Mouse (Mus musculus): ENCODE data around the gene Plekho2. TPM values are rescaled to one million over a fixed set of nuclear protein-coding genes. Genes with fewer than 3 reads are reported as not detected.

Gene Plekho2
- polyA plus RNA-seq, 1 experiment from 2014 or later = 13.0 TPM

DNA sequence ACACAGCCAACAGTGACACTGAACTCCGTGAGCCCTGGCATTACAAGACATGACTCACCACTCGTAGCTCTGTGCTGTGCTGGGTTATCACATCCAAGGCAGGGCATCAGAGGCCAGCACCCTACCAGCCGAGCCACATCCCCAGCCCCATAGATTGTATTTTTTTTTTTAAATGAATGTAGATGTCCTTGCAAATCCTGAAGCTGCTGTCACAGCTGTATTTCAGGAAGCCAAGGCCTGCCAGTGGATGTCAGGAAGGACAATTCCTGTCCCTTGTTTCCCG lies 33.5 kb downstream of the Plekho2 start:
- WGBS = 70% methylated on average over 4 of the region's 4 CpGs
- Histone ChIP-seq H3K4me1 (peaks cover 41% of the 10 kb centered on the region), H3K36me3 (no peaks in the 10 kb centered on the region), H3K9me3 (replicated peaks) (no peaks in the 10 kb centered on the region), H3K27me3 (ENCODE audit: low read depth, poor library complexity, severe bottlenecking) (no peaks in the 10 kb centered on the region), H3K27ac (peak overlapping the region; percentile 62; the same call in 1 of the 2 replicates), H3K4me3 (no peak overlapping the region)
- DNase-seq (ENCODE audit: low spot score) = no peak

DNA sequence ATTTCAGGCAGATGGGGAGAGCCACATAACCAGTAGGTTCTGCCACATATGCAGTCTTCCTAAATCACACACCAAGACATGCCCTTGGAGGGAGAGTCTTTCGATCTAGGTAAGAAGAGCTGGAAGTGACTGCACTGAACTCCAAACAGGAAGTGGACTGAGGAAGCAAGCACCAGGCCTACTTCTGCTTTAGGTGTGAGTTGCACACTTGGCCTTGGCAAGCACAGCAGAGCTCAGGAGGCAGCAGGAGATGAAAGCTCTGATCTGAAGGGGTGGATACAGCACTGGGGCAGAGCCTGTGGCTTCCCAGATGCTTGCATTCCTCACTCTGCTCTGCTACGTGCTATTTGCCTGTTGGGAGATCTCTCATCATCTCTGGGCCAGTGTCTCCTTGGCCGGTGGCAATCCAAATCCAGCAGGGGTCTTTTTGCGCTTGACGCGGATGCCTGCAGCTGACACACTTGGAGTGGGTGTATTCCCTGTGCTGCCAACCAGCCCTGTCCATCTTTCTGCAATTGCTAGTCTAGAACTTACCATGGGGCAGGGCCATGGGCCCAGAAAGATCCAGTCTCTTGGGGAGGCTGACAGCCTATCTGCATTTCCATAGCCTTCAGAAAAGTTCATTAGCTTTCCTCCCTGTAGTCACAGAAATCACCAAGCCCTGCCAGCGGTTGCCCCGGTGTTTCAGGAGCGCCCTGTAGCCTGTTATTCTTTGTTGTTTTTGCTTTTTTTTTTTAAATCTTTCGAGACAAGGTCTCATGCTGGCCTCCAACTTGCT lies 34.0 kb downstream of the Plekho2 start:
- no peak for DNase-seq (ENCODE audit: low spot score)
- no peaks in the 10 kb centered on the region for H3K36me3 ChIP-seq
- H3K4me1 ChIP-seq = peaks cover 36% of the 10 kb centered on the region
- no peak overlapping the region for H3K4me3 ChIP-seq
- no peaks in the 10 kb centered on the region for H3K27me3 ChIP-seq (ENCODE audit: low read depth, poor library complexity, severe bottlenecking)
- WGBS = 83% methylated on average over 10 of the region's 10 CpGs
- no peaks in the 10 kb centered on the region for H3K9me3 ChIP-seq (replicated peaks)
- peak overlapping the region; percentile 62 for H3K27ac ChIP-seq

DNA sequence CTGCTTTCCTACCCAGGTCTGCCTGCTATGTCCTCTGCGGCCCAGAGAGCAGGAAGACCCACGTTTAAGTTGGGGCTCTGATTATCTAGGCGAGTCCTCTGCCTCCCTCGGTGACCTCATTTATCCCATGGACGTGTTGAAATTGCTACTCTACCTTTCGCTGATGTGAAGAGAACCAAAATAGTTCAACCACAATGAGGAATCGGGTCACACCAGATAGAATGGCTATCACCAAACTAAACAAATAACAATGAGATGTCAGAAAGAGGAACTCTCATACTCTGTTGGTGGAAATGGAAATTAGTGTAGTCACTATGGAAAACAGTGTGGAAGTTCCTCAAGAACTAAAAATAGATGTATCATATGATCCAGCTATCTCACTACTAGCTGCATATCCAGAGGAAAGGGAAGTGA lies 37.7 kb downstream of the Plekho2 start:
- no peak overlapping the region for H3K4me3 ChIP-seq
- H3K27me3 ChIP-seq (ENCODE audit: low read depth, poor library complexity, severe bottlenecking) = no peaks in the 10 kb centered on the region
- H3K9me3 ChIP-seq (replicated peaks) = no peaks in the 10 kb centered on the region
- 0 out of 2 replicates have a peak overlapping the region, but pooled peaks have one; percentile 14 for H3K27ac ChIP-seq
- no peak for DNase-seq (ENCODE audit: low spot score)
- peaks cover 11% of the 10 kb centered on the region for H3K4me1 ChIP-seq
- H3K36me3 ChIP-seq = no peaks in the 10 kb centered on the region
- WGBS = 81% methylated on average over 7 of the region's 7 CpGs

DNA sequence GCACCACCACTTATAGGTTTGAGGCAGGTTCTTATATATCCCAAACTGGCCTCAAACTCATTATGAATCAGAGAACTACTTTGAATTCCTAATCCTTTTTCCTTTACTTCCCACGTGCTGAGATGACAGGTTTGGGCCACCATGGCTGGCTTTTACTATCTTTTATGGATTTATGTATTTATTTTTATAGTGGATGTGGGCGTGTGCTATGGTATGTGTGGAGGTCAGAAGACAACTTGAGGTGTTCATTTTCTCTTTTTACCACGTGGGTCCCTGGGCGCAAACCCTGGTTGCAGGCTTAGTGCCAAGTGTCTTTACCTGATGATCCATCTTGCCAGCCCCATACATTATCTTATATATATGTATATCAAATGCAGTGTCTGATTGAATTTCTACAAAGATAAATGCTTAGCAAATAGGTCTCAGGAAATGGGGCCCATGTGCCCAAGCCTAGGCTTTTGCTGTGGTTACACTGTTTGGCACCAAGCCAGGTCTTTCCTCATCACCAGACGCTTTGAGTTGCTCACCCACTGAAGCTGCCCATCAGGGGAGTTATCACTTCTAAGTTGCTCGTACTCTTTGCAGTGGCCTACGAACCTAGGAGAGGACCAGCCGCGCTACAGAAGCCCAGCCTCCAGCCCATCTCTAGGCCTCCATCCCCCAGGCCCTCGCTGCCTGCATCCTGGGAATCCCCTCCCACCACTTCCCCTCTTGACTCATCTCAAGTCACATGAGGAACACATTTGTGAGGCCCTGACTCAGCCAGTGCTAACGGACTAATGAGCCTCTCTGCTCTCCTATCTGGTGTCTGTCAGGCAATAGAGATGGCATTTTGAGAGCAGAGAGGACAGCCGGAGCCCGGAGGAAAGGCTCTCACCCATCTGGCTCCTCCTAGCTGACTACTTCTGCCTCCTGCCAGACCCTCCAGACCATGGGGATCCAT lies 38.4 kb downstream of the Plekho2 start:
- Histone ChIP-seq H3K27ac (0 out of 2 replicates have a peak overlapping the region, but pooled peaks have one; percentile 14), H3K36me3 (no peaks in the 10 kb centered on the region), H3K9me3 (replicated peaks) (no peaks in the 10 kb centered on the region), H3K4me3 (no peak overlapping the region), H3K4me1 (peaks cover 11% of the 10 kb centered on the region), H3K27me3 (ENCODE audit: low read depth, poor library complexity, severe bottlenecking) (no peaks in the 10 kb centered on the region)
- 65% methylated on average over 13 of the region's 13 CpGs for WGBS
- no peak for DNase-seq (ENCODE audit: low spot score)

DNA sequence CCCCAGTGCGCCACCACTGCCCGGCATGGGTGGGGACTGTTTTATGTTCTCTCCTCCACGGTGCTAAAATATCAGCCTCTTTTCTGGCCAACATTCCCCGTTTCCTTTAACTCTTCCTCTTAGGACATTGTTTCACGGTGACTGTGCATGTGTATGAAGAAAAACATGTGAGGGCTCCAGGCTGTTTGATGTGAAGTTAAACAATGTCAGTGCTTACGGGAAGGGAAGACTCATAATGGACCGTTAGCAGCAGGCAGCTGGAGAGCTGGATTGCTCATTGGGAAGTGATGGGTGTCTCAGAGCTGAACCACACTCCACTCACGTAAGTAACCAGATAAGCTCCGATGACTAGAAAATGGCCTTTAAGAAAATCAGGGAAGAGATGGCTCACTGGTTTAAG lies 40.1 kb downstream of the Plekho2 start:
- 87% methylated on average over 9 of the region's 9 CpGs for WGBS
- Histone ChIP-seq H3K9me3 (replicated peaks) (no peaks in the 10 kb centered on the region), H3K27me3 (ENCODE audit: low read depth, poor library complexity, severe bottlenecking) (no peaks in the 10 kb centered on the region), H3K4me3 (no peak overlapping the region), H3K36me3 (no peaks in the 10 kb centered on the region), H3K4me1 (peaks cover 5% of the 10 kb centered on the region), H3K27ac (no peak overlapping the region)
- DNase-seq (ENCODE audit: low spot score) = no peak

DNA sequence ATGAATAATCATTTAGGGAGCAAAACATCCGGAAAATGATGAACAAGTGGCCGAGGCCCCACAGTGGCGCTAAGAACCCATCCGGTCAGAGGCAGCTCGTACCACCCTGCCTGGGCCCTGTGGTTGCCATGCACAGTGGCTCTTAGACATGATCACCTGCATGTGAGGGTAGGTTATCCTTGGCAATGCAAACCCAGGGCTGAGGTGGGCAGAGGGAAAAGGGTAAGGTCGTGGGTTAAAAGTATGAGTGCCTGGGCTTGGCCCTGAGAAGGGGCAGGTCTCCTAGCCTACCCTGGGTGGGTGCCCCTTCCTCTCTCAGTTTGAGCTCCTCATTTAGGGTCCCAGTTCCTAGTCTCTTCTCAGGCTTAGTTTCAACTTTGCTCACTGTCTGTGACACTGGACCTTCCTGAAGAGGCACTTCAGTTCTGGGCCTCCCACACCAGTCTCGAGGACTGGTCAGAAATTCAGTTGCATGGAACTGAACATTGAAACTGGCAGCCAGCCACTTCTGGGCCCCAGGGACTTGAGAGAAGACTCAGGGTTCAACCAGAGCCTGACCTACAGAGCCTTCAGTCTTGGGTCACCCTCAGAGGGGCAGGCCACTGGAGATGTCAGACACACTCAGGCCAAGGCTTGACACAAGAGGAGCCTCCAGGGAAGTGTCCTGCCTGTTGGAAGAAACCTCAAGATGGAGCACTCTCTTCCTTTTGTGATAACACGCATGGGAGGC lies 41.8 kb downstream of the Plekho2 start:
- DNase-seq (ENCODE audit: low spot score) = no peak
- H3K36me3 ChIP-seq = no peaks in the 10 kb centered on the region
- H3K27me3 ChIP-seq (ENCODE audit: low read depth, poor library complexity, severe bottlenecking) = no peaks in the 10 kb centered on the region
- H3K4me1 ChIP-seq = peaks cover 7% of the 10 kb centered on the region
- no peak overlapping the region for H3K27ac ChIP-seq
- H3K4me3 ChIP-seq = no peak overlapping the region
- no peaks in the 10 kb centered on the region for H3K9me3 ChIP-seq (replicated peaks)
- WGBS = 92% methylated on average over 8 of the region's 8 CpGs

DNA sequence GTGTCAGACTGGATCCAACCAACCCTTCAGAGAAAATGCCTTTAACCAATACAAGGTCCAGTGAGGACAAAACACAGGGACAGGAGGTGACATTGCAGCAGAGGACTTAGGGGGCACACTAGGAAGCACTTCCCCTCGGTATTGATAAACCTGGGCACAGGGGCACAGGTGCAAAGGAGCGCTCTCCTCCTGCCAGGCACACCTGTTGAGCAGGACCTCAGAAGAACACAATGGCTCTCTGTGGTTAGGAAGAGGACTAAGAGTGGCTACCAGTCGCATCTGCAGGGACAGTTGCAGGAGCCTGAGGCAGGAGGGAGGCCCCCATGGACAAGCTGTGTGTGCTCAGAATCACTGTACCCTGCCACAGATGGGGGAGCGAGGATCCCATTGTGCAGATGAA lies 43.3 kb downstream of the Plekho2 start:
- Histone ChIP-seq H3K9me3 (replicated peaks) (no peaks in the 10 kb centered on the region), H3K27me3 (ENCODE audit: low read depth, poor library complexity, severe bottlenecking) (no peaks in the 10 kb centered on the region), H3K4me1 (peaks cover 5% of the 10 kb centered on the region), H3K4me3 (no peak overlapping the region), H3K36me3 (no peaks in the 10 kb centered on the region), H3K27ac (no peak overlapping the region)
- WGBS = 85% methylated on average over 4 of the region's 4 CpGs
- DNase-seq (ENCODE audit: low spot score) = no peak

DNA sequence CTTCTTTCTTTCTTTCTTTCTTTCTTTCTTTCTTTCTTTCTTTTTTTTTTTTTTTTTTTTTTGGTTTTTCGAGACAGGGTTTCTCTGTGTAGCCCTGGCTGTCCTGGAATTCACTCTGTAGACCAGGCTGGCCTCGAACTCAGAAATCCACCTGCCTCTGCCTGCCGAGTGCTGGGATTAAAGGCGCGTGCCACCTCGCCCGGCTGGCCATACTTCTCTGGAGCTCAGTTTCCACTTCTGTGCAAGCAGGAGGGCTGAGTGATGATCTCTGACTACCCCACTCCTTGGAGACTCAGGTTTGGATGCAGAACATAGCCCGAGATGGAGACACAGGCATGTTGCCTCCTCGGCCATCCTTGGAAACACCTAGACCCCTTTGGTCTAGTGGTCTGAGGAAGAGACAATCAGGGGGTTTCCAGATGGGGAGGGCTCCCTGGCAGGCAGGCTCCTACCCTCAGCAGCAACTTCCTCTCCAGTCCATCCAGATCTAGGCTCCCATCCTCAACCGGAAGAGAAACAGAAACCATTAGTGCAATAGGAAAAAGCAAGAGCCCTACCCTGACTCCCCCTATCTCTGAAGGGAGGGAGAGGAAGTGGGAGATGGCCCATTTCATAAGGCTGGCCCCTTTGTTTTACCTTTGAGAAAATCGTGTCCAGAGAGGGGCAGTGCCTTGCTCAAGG lies 43.9 kb downstream of the Plekho2 start:
- H3K9me3 ChIP-seq (replicated peaks) = no peaks in the 10 kb centered on the region
- peaks cover 4% of the 10 kb centered on the region; the same call in 1 of the 2 replicates for H3K4me1 ChIP-seq
- H3K4me3 ChIP-seq = no peak overlapping the region
- H3K27me3 ChIP-seq (ENCODE audit: low read depth, poor library complexity, severe bottlenecking) = no peaks in the 10 kb centered on the region
- DNase-seq (ENCODE audit: low spot score) = no peak
- H3K27ac ChIP-seq = no peak overlapping the region
- H3K36me3 ChIP-seq = no peaks in the 10 kb centered on the region
- 91% methylated on average over 11 of the region's 11 CpGs for WGBS

DNA sequence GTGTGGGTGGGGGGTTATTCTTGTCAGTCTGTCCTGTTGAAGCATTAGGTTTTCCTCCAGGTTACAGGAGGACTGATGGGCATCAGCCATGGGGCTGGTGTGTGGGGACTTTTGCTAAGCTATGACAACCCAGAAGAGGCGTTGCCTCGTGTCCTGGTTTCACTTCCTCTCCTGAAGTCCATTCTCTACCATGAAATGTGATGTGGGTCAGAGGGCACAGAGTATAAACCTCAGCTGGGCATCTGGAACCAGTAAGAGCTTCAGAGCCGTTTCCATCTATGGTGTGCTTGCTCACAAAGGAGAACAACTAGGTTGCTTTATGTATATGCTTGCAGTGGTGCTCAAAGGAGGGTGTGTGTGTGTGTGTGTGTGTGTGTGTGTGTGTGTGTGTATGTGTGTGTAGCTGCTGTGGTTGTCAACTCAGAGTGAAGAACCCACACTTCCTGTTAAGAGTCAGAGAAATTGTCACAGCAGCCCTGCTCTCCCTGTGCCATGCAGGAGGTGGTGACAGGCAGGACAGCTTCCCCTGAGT lies 44.6 kb downstream of the Plekho2 start:
- Histone ChIP-seq H3K36me3 (no peaks in the 10 kb centered on the region), H3K4me3 (no peak overlapping the region), H3K27ac (no peak overlapping the region), H3K4me1 (peaks cover 4% of the 10 kb centered on the region; the same call in 1 of the 2 replicates), H3K9me3 (replicated peaks) (no peaks in the 10 kb centered on the region), H3K27me3 (ENCODE audit: low read depth, poor library complexity, severe bottlenecking) (no peaks in the 10 kb centered on the region)
- WGBS = 50% methylated on average over 3 of the region's 3 CpGs
- DNase-seq (ENCODE audit: low spot score) = no peak

DNA sequence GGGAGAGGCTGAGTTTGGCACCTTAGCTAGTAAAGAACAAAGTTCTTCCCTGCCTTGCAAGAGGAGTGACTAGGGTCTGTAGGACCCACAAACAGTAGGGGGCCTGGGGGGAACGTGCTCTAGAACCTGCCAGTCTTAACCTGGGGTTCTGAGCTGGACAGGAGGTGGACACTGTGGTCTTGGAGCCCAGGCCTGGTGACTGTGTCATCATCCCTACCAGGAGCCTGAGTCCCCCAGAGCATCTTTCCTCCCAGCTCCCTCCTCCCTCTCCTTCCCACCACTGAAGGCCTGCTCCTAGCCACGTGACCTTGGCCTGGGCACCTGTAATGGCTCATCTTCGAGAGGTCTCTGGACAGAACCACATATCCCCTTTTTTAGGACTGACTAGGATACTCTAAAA lies 45.7 kb downstream of the Plekho2 start:
- Histone ChIP-seq H3K4me3 (no peak overlapping the region), H3K4me1 (peaks cover 4% of the 10 kb centered on the region; the same call in 1 of the 2 replicates), H3K9me3 (replicated peaks) (no peaks in the 10 kb centered on the region), H3K27me3 (ENCODE audit: low read depth, poor library complexity, severe bottlenecking) (no peaks in the 10 kb centered on the region), H3K27ac (no peak overlapping the region), H3K36me3 (no peaks in the 10 kb centered on the region)
- no peak for DNase-seq (ENCODE audit: low spot score)
- 88% methylated on average over 3 of the region's 3 CpGs for WGBS

DNA sequence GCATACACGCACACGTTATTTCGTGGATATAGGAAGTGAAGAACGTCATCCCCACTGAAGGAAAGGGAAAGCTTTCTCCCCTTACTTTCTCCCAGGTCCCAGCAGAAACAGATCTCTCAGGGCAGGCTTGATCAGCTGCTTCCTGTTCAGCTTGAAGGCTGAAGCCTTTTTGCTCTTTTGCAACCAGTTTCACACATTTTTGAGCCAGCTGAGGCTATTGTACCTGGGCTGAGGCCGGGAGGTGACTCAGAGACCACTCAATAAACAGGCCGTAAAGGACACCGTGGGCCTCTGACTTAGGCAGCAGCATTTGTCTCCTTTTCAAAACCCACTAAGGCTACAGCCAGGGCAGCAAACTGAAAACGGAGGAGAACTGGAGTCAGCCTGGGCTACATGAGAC lies 46.9 kb downstream of the Plekho2 start:
- no peak overlapping the region for H3K4me3 ChIP-seq
- H3K4me1 ChIP-seq = peaks cover 9% of the 10 kb centered on the region; the same call in 1 of the 2 replicates
- no peaks in the 10 kb centered on the region for H3K9me3 ChIP-seq (replicated peaks)
- no peaks in the 10 kb centered on the region for H3K36me3 ChIP-seq
- 77% methylated on average over 8 of the region's 8 CpGs for WGBS
- H3K27ac ChIP-seq = peak overlapping the region; percentile 46
- DNase-seq (ENCODE audit: low spot score) = no peak
- no peaks in the 10 kb centered on the region for H3K27me3 ChIP-seq (ENCODE audit: low read depth, poor library complexity, severe bottlenecking)

DNA sequence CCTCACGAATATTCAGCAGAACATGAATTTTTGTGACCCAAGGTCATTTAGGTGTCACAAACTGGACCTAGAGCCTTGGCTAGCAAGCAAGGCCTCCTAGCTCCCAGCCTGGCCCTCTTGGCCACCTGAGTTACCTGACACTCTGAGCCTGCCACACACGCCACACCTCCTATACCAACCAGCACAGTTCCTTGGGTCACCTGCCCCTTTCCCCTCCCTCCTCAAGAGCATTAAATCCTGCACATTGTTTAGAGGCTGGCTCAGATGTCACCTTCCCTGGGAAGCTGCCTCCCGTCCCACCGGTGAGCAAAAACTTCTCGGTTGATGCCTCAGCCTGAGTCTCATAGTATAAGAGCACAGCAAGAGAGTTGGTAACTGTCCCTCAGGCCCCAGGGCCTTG lies 48.6 kb downstream of the Plekho2 start:
- H3K36me3 ChIP-seq = no peaks in the 10 kb centered on the region
- peaks cover 9% of the 10 kb centered on the region; the same call in 1 of the 2 replicates for H3K4me1 ChIP-seq
- H3K27me3 ChIP-seq (ENCODE audit: low read depth, poor library complexity, severe bottlenecking) = no peaks in the 10 kb centered on the region
- no peaks in the 10 kb centered on the region for H3K9me3 ChIP-seq (replicated peaks)
- H3K27ac ChIP-seq = no peak overlapping the region
- DNase-seq (ENCODE audit: low spot score) = no peak
- 83% methylated on average over 5 of the region's 5 CpGs for WGBS
- no peak overlapping the region for H3K4me3 ChIP-seq

Measured in limb, embryonic 10.5 days (tissue).